Comparison of ENCODE assay signal across 8 mouse cellular contexts in the genomic region with DNA sequence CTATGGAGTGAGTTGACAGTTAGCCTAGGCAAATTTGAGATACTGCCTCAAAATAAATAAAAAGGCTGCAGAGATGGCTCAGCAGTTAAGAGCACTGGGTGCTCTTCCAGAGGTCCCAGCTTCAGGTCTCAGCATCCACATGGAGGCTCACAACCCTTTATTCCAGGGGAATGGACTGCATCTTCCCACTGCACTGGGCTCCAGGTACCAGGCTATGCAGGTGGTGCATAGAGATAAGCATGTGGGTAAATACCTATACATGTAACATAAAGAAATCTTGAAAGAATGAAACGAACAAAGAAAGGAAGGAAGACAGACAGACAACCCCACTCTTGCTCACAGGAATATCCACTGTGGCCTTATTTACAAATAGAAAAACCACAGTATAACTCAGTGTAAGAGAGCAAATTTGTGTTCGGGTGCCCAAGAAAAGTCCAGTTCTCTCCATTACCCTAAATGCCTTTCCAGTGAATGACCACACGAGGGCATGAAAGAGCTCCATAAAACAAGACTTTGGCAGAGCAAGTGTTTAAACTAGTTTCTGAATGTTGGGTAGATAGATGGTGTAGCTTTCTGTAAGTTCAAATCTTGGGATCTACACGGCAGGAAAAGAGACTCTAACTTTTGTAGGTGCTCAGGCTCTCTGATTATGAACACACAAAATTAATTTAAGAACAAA. TPM values are rescaled to one million over a fixed set of nuclear protein-coding genes. Genes with fewer than 3 reads are reported as not detected.
DNase-seq lines count a peak whose midpoint lies in the region; ATAC-seq and TF ChIP-seq lines count a peak whose summit lies in the region.

No protein-coding gene starts in this region.

- no peak overlapping the region for H3K4me3 ChIP-seq in limb, embryonic 13.5 days
- no peak overlapping the region for H3K4me3 ChIP-seq in limb, embryonic 10.5 days
- H3K4me3 ChIP-seq in bone marrow, adult 2 months (replicated peaks; ENCODE audit: control insufficient read depth, low read depth, low read length) = no peak overlapping the region

- DNase-seq in cerebellum, adult 9-10 months = peak; percentile 72
- DNase-seq in cerebellum, adult 11 months = no peak
- no peak for DNase-seq in limb, embryonic 10.5 days (ENCODE audit: low spot score)
- DNase-seq in lung, postnatal 25 days (ENCODE audit: low spot score) = peak; percentile 63
- DNase-seq in testis, postnatal 14 days (ENCODE audit: low spot score) = no peak
- no peak for DNase-seq in gastrocnemius, postnatal 10 days

- no peak overlapping the region for H3K4me2 ChIP-seq in limb, embryonic 13.5 days (replicated peaks)

- H3K4me1 ChIP-seq in limb, embryonic 13.5 days = no peaks in the 10 kb centered on the region
- no peaks in the 10 kb centered on the region for H3K4me1 ChIP-seq in limb, embryonic 10.5 days
- H3K4me1 ChIP-seq in bone marrow, adult 2 months (ENCODE audit: control insufficient read depth, insufficient read depth, low read length) = no peaks in the 10 kb centered on the region

- ATAC-seq in limb, embryonic 13.5 days (ENCODE audit: low FRiP score, low read depth) = no peak

- no peak for TF ChIP-seq POLR2A in bone marrow, adult 2 months (IDR thresholded peaks at IDR 0.05; ENCODE audit: borderline replicate concordance, control insufficient read depth, low read depth, low read length)

- H3K27me3 ChIP-seq in limb, embryonic 13.5 days = no peaks in the 10 kb centered on the region
- H3K27me3 ChIP-seq in limb, embryonic 10.5 days (ENCODE audit: low read depth, poor library complexity, severe bottlenecking) = no peaks in the 10 kb centered on the region

- no peaks in the 10 kb centered on the region for H3K9me3 ChIP-seq in limb, embryonic 13.5 days
- no peaks in the 10 kb centered on the region for H3K9me3 ChIP-seq in limb, embryonic 10.5 days (replicated peaks)

- peaks cover 90% of the 10 kb centered on the region for H3K36me3 ChIP-seq in limb, embryonic 13.5 days
- peaks cover 87% of the 10 kb centered on the region for H3K36me3 ChIP-seq in limb, embryonic 10.5 days

- 44% methylated on average over 4 of the region's 4 CpGs for WGBS in limb, embryonic 13.5 days
- WGBS in limb, embryonic 10.5 days = 48% methylated on average over 4 of the region's 4 CpGs
- WGBS in bone marrow, adult 2 months = 8% methylated on average over 4 of the region's 4 CpGs

- 0 out of 2 replicates have a peak overlapping the region, but pooled peaks have one; percentile 28 for H3K27ac ChIP-seq in limb, embryonic 13.5 days
- no peak overlapping the region for H3K27ac ChIP-seq in limb, embryonic 10.5 days
- no peak overlapping the region for H3K27ac ChIP-seq in bone marrow, adult 2 months (ENCODE audit: control insufficient read depth, insufficient read depth, low read depth, low read length, poor library complexity)

- TF ChIP-seq CTCF in bone marrow, adult 2 months (IDR thresholded peaks at IDR 0.05; ENCODE audit: control insufficient read depth, insufficient read depth, low read length) = 0 out of 2 replicates have a peak, but pooled peaks have one; percentile 26

- no peak overlapping the region for H3K9ac ChIP-seq in limb, embryonic 13.5 days

RNA-seq across cellular contexts. Expression of a gene that starts 15.5 kb away (rescaled TPM):
- 25.3 and 29.9 TPM in 2 replicates for polyA plus RNA-seq in limb, embryonic 13.5 days (2015; fragmentation: Nextera tagmentation; extraction: Ambion mirVana)
- 10.1 and 10.4 TPM in 2 replicates for polyA plus RNA-seq in limb, embryonic 10.5 days (2016; fragmentation: Nextera tagmentation; extraction: Ambion mirVana)
- 4.9 and 7.8 TPM in 2 replicates for polyA plus RNA-seq in bone marrow, adult 2 months (2011; ENCODE audit: insufficient read depth, insufficient read length, low replicate concordance, missing spikeins)
- total RNA-seq in gastrocnemius, postnatal 10 days (2021) = 100 to 1,000 TPM; 110 to 126 TPM

RNA-seq across cellular contexts. Expression of a gene that starts 37.0 kb away (rescaled TPM):
- polyA plus RNA-seq in limb, embryonic 13.5 days (2015; fragmentation: Nextera tagmentation; extraction: Ambion mirVana) = 184 and 201 TPM in 2 replicates
- polyA plus RNA-seq in limb, embryonic 10.5 days (2016; fragmentation: Nextera tagmentation; extraction: Ambion mirVana) = 173 and 203 TPM in 2 replicates
- 96.9 and 171 TPM in 2 replicates for polyA plus RNA-seq in bone marrow, adult 2 months (2011; ENCODE audit: insufficient read depth, insufficient read length, low replicate concordance, missing spikeins)
- 100 to 1,000 TPM; 135 to 141 TPM for total RNA-seq in gastrocnemius, postnatal 10 days (2021)

Comparison
In these comparisons a context has a peak if more than half of its experiments do, and no peak if none do; other contexts are left out.
1. DNase-seq: peak in cerebellum, adult 9-10 months (single experiment) and lung, postnatal 25 days (single experiment); none in cerebellum, adult 11 months (single experiment), limb, embryonic 10.5 days (single experiment), testis, postnatal 14 days (single experiment) and gastrocnemius, postnatal 10 days (single experiment).